Mouse (Mus musculus) erythroblast, embryonic 14.5 days (primary cell): ENCODE measurements around the gene Bcr.

Source experiments
- GATA1 ChIP-seq: IDR thresholded peaks from 2 replicates; pipeline ENCODE4 v1.6.1; 2012; ENCODE audit warnings: low read length, inconsistent platforms, mixed read lengths
- TAL1 ChIP-seq: IDR thresholded peaks from 3 replicates; pipeline ENCODE4 v1.6.1; 2012; ENCODE audit warnings: low read length, inconsistent platforms, mixed read lengths

DNA sequence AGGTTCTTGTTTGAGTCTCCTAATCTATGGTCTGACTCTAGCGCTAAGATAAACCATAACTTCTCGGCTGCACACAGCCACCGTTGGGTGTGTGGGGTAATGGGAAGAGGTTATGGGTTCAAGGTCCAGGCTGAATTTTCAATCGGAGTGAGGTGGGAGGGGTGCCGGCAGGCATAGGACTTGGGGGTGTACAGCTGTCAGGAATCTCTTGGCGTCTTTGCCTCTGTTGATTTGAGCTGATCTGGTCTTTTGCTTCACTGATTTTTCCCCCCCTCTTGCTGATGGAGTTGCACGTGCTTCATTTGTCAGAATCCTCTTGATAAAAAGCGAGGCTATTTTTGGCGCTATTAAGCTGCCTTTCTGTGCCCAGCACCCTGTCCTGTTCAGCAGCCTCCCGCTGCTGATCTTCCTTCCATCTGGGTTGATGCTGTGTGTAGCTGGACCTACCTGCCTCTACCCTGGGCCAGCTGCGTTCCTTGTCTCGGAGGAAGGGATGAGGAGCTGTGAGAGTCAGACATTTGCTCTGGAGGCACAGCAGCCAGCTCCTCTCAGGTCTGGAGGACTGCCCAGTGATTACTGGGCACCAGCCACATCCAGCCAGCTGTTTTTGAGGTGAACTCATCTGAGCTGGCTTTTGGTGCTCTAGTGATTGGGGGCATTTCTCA lies 3.0 kb downstream of the Bcr start:
- no peak for TF ChIP-seq GATA1
- no peak for TF ChIP-seq TAL1
